Mouse (Mus musculus): ENCODE measurements around the gene Fkbp15. TPM values are rescaled to one million over a fixed set of nuclear protein-coding genes. Genes with fewer than 3 reads are reported as not detected.

The Fkbp15 gene
- total RNA-seq, 2 experiments from 2014 or later: 19.5 to 23.6 TPM

- intact Hi-C loops (cut with DNase I): no loop called here
- no peak for DNase-seq
Measured at GRCm38 (mm10) chr4:62328941-62329660, 31.2 kb downstream of the Fkbp15 start.

GRCm38 (mm10) chr4:62326111-62326510, 34.2 kb downstream of the Fkbp15 start:
- no peak for DNase-seq
- intact Hi-C loops (cut with DNase I): no loop called here

GRCm38 (mm10) chr4:62322684-62323083, 37.7 kb downstream of the Fkbp15 start:
- intact Hi-C loops (cut with DNase I): no loop called here
- peak in 1 of 2 experiments; percentile 12 for DNase-seq

GRCm38 (mm10) chr4:62318294-62318693, 42.1 kb downstream of the Fkbp15 start:
- intact Hi-C loops (cut with DNase I): no loop called here
- DNase-seq: no peak

- intact Hi-C loops (cut with DNase I): no loop called here
- no peak for DNase-seq
Measured at GRCm38 (mm10) chr4:62316456-62316855, 43.9 kb downstream of the Fkbp15 start.

GRCm38 (mm10) chr4:62314516-62314915, 45.8 kb downstream of the Fkbp15 start:
- intact Hi-C loops (cut with DNase I): no loop called here
- DNase-seq: no peak

GRCm38 (mm10) chr4:62313641-62314211, 46.6 kb downstream of the Fkbp15 start:
- no peak for DNase-seq
- intact Hi-C loops (cut with DNase I): no loop called here

- intact Hi-C loops (cut with DNase I): no loop called here
- no peak for DNase-seq
Measured at GRCm38 (mm10) chr4:62312821-62313220, 47.5 kb downstream of the Fkbp15 start.

GRCm38 (mm10) chr4:62308406-62308805, 51.9 kb downstream of the Fkbp15 start:
- DNase-seq: no peak
- intact Hi-C loops (cut with DNase I): no loop called here

- intact Hi-C loops (cut with DNase I): no loop called here
Measured at GRCm38 (mm10) chr4:62306840-62307239, 53.5 kb downstream of the Fkbp15 start.

GRCm38 (mm10) chr4:62306301-62306700, 54.0 kb downstream of the Fkbp15 start:
- intact Hi-C loops (cut with DNase I): no loop called here
- no peak for DNase-seq

More at GRCm38 (mm10) chr4:62306840-62307239, 53.5 kb downstream of the Fkbp15 start:
- DNase-seq: no peak

- no peak for DNase-seq
- intact Hi-C loops (cut with DNase I): no loop called here
Measured at GRCm38 (mm10) chr4:62303288-62303687, 57.1 kb downstream of the Fkbp15 start.

- intact Hi-C loops (cut with DNase I): no loop called here
- no peak for DNase-seq
Measured at GRCm38 (mm10) chr4:62302795-62303194, 57.6 kb downstream of the Fkbp15 start.

GRCm38 (mm10) chr4:62300001-62300400, 60.3 kb downstream of the Fkbp15 start:
- intact Hi-C loops (cut with DNase I): no loop called here
- no peak for DNase-seq

- DNase-seq: no peak
- intact Hi-C loops (cut with DNase I): no loop called here
Measured at GRCm38 (mm10) chr4:62297280-62298130, 62.8 kb downstream of the Fkbp15 start.

- DNase-seq: no peak
- intact Hi-C loops (cut with DNase I): no loop called here
Measured at GRCm38 (mm10) chr4:62294741-62295140, 65.6 kb downstream of the Fkbp15 start.

GRCm38 (mm10) chr4:62293219-62293861, 67.0 kb downstream of the Fkbp15 start:
- peak in 1 of 2 experiments; percentile 0 for DNase-seq
- intact Hi-C loops (cut with DNase I): no loop called here

GRCm38 (mm10) chr4:62292461-62293180, 67.7 kb downstream of the Fkbp15 start:
- intact Hi-C loops (cut with DNase I): no loop called here
- DNase-seq: peak in 1 of 2 experiments; percentile 0

- DNase-seq: peak in 1 of 2 experiments; percentile 0
- intact Hi-C loops (cut with DNase I): no loop called here
Measured at GRCm38 (mm10) chr4:62290816-62291505, 69.4 kb downstream of the Fkbp15 start.

Data from heart, postnatal 14 days (tissue).